Mouse (Mus musculus) layer of hippocampus, postnatal 36 days (tissue): ENCODE results near the gene Ppp1r12b. TPM values are rescaled to one million over a fixed set of nuclear protein-coding genes. Genes with fewer than 3 reads are reported as not detected.

ENCODE experiments used
- DNase-seq, 2 experiments: peaks; one replicate each; pipeline ENCODE4 v3.0.0; 2022
- total RNA-seq, 2 experiments: library from RNA; stranded (reverse); gene quantifications; 2 replicates each; pipeline ENCODE4 v1.2.3; 2021

The Ppp1r12b gene
- total RNA-seq, 2 experiments from 2014 or later: 71.9 to 77.8 TPM

DNA sequence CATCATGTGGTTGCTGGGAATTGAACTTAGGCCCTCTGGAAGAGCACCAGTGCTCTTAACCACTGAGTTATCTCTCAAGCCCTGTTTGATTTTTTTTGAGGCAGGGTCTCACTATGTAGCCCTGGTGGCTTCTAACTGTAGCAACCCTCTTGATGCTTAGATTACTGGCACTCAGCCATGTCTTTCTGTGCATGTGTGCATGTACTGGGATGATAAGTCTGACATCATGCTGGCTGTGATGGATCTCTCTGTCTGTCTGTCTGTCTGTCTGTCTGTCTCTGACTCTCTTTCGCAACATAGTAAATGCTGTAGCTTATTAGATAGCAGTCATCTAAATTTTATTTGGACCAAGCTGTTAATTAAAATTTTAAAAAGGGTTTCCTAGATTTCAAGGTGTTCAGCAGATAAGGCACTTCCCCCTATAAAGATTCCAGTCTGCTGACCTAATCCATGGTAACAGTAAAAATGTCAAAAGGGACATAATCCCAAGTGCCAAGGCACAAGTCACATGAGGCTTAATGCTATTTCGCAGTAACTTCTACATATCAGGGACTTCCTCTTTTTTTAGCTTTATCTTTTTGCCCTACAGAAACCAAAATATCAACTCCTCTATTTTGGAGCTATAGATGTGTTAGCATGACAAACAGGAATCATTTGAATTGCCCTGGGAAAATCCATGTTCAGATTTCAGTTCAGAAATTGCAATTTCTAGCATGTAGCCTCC is 164.9 kb downstream of the Ppp1r12b start:
- DNase-seq: no peak

DNA sequence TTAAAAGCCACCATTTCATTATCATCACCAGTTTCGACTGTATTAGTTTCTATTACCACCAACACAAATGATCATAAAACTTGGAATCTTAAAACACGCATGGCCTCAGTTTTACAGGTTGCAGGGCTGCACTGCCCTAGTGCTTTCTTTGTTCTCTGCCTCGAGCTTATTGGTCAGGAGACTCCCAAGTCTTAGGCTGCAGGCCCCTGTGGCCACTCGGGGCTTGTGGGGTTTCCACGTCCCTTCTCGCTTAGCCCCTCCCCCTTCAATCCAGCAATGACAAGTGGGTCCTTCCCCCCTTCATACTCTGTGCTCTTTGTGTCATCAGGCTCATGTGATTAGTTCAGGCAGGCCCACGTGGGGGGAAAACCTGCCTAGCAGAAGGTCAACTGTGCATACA is 167.6 kb downstream of the Ppp1r12b start:
- no peak for DNase-seq

- DNase-seq: no peak
Observed at GRCm38 (mm10) chr1:134784911-134785310, 170.8 kb downstream of the Ppp1r12b start.

DNA sequence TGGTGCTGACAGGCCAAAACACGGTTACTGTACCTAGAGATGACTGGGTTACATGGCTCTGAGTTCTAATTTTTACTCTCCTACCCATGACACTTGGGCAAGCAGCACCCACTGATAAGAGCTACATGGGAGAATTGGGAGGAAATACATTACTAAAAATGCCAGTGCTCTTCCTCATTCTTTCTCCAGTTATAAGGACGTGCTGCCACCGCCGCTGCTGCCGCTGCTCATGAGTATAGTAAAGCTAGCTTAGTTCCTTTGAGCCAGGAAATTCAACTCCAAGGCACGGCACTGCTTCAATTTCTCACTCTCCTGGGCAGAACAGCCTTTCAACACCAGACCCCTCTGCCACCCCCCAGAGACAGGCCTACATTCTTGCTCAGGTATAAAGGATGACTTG is 171.3 kb downstream of the Ppp1r12b start:
- no peak for DNase-seq

DNA sequence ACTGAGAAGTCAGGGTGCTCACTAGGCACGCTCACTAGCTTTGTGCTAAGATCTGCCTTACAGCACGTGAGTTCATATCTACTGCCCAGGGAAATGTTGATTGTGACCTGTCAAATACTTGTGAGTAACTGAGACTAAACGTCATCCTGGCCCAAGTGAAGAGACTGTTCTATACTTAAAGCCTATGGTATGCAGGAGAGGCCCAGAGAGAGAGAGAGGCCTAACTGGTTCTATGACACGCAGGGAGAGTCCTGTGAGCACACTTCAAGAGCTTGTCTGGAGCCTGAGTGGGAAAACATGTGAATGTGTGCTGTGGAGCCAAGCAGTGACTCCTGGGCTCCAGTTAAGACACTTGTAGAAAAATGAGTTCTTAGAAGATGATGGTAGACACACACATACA is 171.8 kb downstream of the Ppp1r12b start:
- no peak for DNase-seq

DNA sequence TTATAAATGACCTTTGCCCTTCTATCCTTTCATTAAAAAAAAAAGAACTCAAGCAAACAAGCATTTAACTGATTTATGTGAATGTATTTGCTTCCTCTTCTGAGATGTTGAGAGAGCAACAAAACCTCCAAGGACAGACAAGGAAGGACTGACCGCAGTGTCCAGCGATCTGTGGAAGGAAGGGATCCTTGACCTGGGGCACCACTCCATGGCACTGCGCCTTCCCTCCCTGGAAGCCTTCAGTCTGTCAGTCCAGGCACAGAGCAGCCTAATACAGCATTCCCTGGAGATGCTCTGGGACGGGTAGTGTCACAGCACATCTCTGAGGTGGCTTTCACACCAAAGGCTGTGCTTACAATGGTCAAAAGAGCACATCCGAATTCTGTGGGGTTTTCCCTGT is 172.9 kb downstream of the Ppp1r12b start:
- no peak for DNase-seq

- DNase-seq: no peak
Observed at GRCm38 (mm10) chr1:134777936-134778548, 177.7 kb downstream of the Ppp1r12b start.

- no peak for DNase-seq
Observed at GRCm38 (mm10) chr1:134777201-134777885, 178.4 kb downstream of the Ppp1r12b start.

GRCm38 (mm10) chr1:134775631-134776030 is 180.1 kb downstream of the Ppp1r12b start:
- no peak for DNase-seq

GRCm38 (mm10) chr1:134774728-134775287 is 180.9 kb downstream of the Ppp1r12b start:
- DNase-seq: no peak

DNA sequence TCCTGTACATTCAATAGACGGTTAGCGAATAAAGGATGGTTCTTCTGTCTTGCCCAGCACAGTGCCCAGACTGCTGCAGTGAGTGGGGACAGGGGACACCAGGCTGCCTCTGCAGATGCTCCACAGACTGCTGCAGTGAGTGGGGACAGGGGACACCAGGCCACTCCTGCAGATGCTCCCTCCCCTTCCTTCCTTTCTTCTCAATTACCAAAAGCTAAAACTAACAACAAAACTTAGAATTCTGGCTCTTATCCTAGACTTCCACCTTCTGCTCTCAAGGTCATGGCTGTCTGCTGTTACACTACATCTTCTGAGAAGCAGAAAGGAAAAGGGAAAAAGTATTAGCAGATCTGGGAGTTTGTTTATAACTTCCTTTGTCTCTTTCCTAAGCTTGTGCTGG is 181.5 kb downstream of the Ppp1r12b start:
- no peak for DNase-seq

DNA sequence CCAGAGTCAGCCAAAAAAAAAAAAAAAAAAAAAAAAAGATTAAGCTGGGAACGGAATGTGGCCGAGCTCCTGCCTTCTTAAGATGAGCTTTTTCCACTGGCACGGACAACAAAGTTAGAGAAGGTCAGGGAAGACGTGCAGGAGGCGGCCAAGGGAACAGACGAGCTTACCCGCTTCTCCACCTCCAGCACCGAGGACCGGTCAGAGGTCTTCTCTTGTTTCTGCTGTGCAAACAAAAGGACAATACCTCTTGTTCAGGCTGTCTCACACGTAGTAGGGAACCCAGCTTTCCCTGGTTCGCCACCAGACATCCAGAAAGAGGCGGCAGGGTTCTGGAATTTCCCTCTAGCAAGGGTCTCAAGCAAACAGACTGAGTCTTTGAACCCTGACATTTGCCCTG is 182.5 kb downstream of the Ppp1r12b start:
- DNase-seq: no peak

DNA sequence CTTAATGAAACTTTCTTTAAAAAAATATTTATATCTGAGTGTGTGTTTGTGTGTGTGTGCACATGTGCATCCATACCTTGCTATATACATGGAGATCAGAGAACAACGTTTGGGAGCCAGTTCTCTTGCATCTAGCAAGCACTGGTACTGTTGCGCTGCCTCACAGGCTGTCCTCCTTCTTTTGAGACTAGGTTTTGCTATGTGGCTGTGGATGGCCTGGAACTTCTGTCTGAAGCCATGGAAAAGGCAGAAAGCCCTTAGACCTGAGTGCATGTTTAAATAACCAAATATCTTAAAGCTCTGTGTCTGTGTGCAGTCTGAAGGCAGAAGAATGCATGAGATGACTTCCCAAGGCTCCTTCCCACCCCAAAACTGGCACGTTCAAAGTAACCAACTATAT is 182.9 kb downstream of the Ppp1r12b start:
- DNase-seq: no peak

DNA sequence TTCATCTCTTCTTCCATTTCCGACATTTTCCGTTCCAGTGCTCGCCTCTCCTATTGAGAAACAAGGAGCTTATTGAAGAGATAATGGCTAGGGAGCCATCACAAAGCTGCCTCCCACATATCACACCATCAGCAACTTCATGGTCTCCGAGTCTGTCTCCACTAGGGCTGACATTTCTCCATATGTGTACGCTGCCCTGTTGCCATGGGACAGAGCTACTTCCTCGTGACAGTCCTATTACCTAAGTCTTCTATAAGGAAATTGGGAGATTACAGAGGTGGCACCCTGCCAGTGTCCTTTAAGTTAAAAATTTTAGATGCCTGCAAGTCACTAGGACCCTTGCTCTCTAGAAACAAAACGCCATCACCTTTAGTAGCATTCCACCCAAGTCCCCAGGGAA is 183.7 kb downstream of the Ppp1r12b start:
- DNase-seq: no peak

DNA sequence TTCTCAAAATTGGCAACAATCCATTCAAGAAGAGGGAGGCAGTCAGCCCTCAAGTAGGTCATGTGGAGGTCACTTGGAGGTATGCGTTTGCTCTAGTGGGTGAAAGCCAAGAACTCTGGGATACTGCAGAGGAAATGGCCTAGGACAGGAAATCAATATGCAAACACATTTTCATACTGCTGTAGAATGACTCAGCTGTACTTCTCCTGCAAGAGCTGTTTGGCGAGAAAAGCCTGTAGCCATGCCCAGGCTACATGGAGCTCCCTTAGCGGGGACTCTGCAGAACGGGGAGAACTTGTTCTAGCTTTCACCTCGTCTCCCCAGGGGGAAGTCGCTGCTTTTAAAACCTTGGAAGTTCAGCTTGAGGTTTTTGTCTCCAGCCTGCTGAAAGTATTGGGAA is 184.4 kb downstream of the Ppp1r12b start:
- no peak for DNase-seq

DNA sequence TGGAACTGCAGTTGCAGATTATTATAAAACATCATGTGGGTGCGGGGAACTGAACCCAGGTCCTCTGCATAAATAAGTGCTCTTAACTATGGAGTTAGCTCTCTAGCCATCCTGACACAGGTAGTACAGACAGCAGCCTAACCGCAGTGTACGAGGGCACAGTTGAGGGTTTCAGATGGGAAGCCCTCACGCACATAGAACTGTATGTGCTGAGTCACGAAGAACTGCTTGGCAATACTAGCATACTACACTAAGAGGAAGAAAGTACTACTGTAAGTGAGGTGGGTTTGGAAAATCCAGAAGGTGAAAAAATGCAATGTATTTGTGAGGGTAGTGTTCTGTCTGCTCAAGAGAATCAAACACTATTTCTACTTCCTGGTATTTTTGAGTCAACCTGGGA is 185.4 kb downstream of the Ppp1r12b start:
- DNase-seq: no peak

DNA sequence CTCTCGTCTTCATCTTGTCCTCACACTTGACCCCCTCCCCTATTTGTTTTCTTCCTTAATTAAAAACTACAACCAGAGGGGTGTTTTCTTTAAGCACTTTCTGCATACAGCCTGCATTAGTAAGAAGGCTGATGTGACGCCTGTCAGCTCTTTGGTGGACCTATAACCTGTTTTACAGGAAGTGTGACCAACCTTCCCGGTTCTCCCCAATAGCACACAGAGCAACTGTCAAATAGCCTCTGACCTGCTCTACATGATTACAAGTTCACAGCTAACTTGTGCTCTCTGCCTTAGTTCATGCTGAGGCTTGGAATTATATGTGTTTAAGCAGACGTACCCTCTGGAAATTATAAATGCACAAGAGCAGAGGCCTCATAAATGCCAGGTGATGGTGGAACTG is 189.3 kb downstream of the Ppp1r12b start:
- no peak for DNase-seq

DNA sequence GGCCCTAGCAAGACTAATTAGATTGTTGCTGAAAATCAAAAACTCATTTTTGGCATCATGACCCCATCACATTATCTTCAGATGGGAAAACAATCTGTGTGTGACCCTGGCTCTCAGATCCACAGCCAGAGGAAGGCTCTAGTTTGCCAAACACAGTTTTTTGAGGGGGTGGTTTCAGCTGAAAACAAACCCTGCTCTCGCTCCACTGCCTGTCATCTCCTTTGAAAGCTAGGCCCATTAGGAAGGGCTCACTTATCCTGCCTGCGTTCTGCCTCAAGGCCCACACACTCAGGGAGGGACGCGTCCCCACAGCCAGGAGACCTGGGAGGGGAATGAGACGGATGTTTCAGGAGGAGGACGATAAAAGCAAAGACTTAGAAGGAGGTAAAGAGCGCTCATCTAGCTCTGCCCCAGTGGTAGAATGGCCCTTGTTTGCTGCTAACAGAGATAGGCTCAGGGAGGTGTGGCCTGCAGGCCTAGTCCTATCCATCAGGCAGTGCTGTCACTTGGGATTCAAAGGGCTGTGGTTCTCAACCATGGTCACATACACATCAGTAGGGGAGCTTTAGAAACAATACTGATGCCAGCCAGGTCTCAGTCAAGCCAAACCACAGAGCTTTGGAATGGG is 190.8 kb downstream of the Ppp1r12b start:
- DNase-seq: no peak

GRCm38 (mm10) chr1:134763776-134764438 is 191.8 kb downstream of the Ppp1r12b start:
- no peak for DNase-seq

- DNase-seq: no peak
Observed at GRCm38 (mm10) chr1:134763250-134763649, 192.5 kb downstream of the Ppp1r12b start.

- no peak for DNase-seq
Observed at GRCm38 (mm10) chr1:134761534-134761933, 194.2 kb downstream of the Ppp1r12b start.

GRCm38 (mm10) chr1:134760642-134761041 is 195.1 kb downstream of the Ppp1r12b start:
- DNase-seq: no peak
